Mouse (Mus musculus) heart, embryonic 14.5 days (tissue): Measurements from ENCODE around the gene Gdf9. TPM values are rescaled to one million over a fixed set of nuclear protein-coding genes. Genes with fewer than 3 reads are reported as not detected.

ENCODE experiments used
- ATAC-seq: fragments of 200-750 bp; cut with Nextera tagmentation; 2 replicates; pipeline ENCODE4 v1.8.0; 2017; ENCODE audit warnings: low read depth, moderate TSS enrichment; ENCODE audit not compliant: insufficient number of reproducible peaks, insufficient read depth, low FRiP score
- H3K27ac ChIP-seq, 2 experiments: fragments of 200-500 bp in 1 of 2; fragments of 300-500 bp in 1 of 2; sonication (generic) in 1 of 2; replicated peaks in 1 of 2; 2 replicates each; pipeline ENCODE4 v1.5.1; 2012 to 2014; ENCODE audit warnings: low read depth in 2 of 2, low read length in 2 of 2, control low read depth in 1 of 2, mild to moderate bottlenecking in 1 of 2, mixed read lengths in 1 of 2; ENCODE audit not compliant: control insufficient read depth in 1 of 2, insufficient read depth in 1 of 2
- H3K27me3 ChIP-seq: fragments of 300-500 bp; sonication (generic); 2 replicates; pipeline ENCODE4 v1.6.1; 2014; ENCODE audit warnings: mild to moderate bottlenecking, low read length, control low read depth; ENCODE audit not compliant: control insufficient read depth, insufficient read depth
- H3K36me3 ChIP-seq: fragments of 300-500 bp; sonication (generic); 2 replicates; pipeline ENCODE4 v1.6.1; 2014; ENCODE audit warnings: mild to moderate bottlenecking, control low read depth, low read length, mixed read lengths; ENCODE audit not compliant: control insufficient read depth, insufficient read depth
- H3K4me1 ChIP-seq, 2 experiments: fragments of 200-500 bp in 1 of 2; fragments of 300-500 bp in 1 of 2; sonication (generic) in 1 of 2; 2 replicates each; pipeline ENCODE4 v1.6.1; 2012 to 2014; ENCODE audit warnings: low read length in 2 of 2, control low read depth in 1 of 2, mixed read lengths in 1 of 2; ENCODE audit not compliant: control insufficient read depth in 2 of 2, insufficient read depth in 2 of 2
- H3K4me2 ChIP-seq: fragments of 300-500 bp; sonication (generic); 2 replicates; pipeline ENCODE4 v1.6.1; 2014; ENCODE audit warnings: mild to moderate bottlenecking, low read length
- H3K4me3 ChIP-seq, 2 experiments: fragments of 200-500 bp in 1 of 2; fragments of 300-500 bp in 1 of 2; sonication (generic) in 1 of 2; 2 replicates each; pipeline ENCODE4 v1.5.1; 2012 to 2014; ENCODE audit warnings: low read length in 2 of 2, mild to moderate bottlenecking in 2 of 2, control low read depth in 1 of 2, low read depth in 1 of 2, moderate library complexity in 1 of 2; ENCODE audit not compliant: control insufficient read depth in 1 of 2, insufficient read depth in 1 of 2
- H3K9ac ChIP-seq: fragments of 300-500 bp; sonication (generic); 2 replicates; pipeline ENCODE4 v1.6.1; 2014; ENCODE audit warnings: mild to moderate bottlenecking, low read length
- H3K9me3 ChIP-seq: fragments of 300-500 bp; sonication (generic); 2 replicates; pipeline ENCODE4 v1.6.1; 2016; ENCODE audit warnings: low read length, control low read depth; ENCODE audit not compliant: control insufficient read depth
- WGBS: fragments of 180-500 bp; shearing (Covaris S2); extraction: QIAGEN DNeasy Blood & Tissue Kit; methylation state at CpG from one replicate; pipeline ENCODE4 v1.1.7; 2014; 5-methylcytosine and 5-hydroxymethylcytosine counted together
- polyA plus RNA-seq: library from polyadenylated mRNA; unstranded; fragments of >200 nt; fragmentation: Nextera tagmentation; extraction: Ambion mirVana; gene quantifications from 2 replicates; pipeline ENCODE4 v1.2.1, GENCODE M21; 2014

Gene Gdf9
- polyA plus RNA-seq, 1 experiment from 2014 or later, result 1.7 TPM

DNA sequence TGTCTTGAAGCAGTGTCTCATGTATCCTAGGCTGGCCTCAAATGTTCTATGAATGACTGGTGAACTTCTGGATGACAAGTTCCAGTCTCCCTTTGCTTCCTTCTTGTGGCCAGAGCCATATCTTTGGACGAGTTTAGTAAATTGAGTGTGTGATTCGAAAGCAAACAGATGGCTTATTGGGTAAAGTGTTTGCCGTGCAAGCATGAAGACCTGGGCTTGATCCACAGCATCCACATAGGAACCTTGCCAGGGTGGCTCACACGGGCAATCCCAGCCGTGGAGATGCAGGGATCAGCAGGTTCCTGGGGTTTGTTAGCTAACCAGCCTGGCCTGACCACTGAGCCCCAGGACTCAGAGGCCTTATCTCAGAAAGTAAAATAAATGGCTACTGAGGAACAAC is 22.2 kb downstream of the Gdf9 start:
- no peak overlapping the region for H3K27ac ChIP-seq
- H3K36me3 ChIP-seq, result no peaks in the 10 kb centered on the region
- H3K9me3 ChIP-seq, result no peaks in the 10 kb centered on the region
- no peak for ATAC-seq
- H3K4me1 ChIP-seq, result peaks cover 0 to 4% of the 10 kb centered on the region in 2 experiments; a peak in 2 of 4 replicates
- H3K9ac ChIP-seq, result no peak overlapping the region
- WGBS, result 84% methylated on average over 5 of the region's 5 CpGs
- H3K27me3 ChIP-seq, result no peaks in the 10 kb centered on the region
- H3K4me2 ChIP-seq, result no peak overlapping the region
- H3K4me3 ChIP-seq, result no peak overlapping the region

DNA sequence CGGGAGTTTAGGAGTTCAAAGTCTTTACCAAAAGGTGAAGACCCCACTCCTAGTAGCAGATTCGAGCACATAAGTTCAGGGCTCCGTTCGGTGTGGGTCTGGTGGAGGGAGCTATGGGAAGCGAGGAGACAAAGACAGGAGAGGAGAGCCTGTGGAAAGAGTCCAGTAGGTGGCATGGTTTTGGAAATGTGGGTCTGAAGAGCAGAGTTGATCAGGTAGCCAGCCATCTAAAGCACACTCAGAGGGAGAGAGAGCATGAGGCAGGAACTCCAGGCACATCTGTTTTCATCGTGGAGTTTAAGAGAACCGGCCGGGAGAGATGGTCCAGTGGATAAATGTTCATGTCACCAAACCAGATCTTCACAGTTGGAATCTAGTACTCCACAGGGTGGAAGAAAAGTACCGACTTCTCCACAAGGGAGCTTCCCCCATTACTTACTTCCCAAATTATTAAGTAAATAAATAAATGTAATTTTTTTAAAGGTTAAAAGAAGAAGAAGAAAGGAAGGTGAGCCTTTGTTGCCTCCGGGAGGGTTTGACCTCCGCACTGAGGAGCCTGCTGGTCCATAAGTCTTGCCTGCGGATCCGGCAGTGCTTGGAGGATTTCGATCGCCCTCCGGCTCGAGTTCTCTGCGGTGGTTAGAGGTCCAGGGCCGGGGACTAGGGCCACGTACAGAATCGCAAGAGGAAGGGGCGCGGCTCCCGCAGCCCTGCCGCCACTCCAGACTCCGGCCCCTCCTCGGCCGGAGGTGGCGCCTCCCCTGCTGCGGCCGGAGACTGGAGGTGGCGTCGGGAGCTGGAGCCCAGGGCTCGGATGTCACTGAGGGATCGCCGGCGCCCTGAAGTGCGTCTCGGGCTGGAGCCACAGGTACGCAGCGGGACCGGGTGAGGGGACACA is 25.9 kb downstream of the Gdf9 start, which contains the start of the genes Gm10447 and Shroom1:
Gene Gm10447 (minus strand): TSS at position 637 of the 898 bp plus-strand sequence.
Gene Shroom1 (plus strand): TSS at position 732 of the 898 bp plus-strand sequence.
- Histone ChIP-seq H3K9me3 (no peaks in the 10 kb centered on the region), H3K27ac (peak within 1 kb of the TSS in 1 of 2 experiments; percentile 64; a peak in 2 of 4 replicates), H3K4me3 (peak within 1 kb of the TSS; percentile 61 to 69), H3K4me1 (no peaks in the 10 kb centered on the region), H3K27me3 (peaks cover 8% of the 10 kb centered on the region), H3K36me3 (no peaks in the 10 kb centered on the region), H3K9ac (peak within 1 kb of the TSS; percentile 74), H3K4me2 (peak within 1 kb of the TSS; percentile 93)
- ATAC-seq, result peak; percentile 63
- WGBS, result 2% methylated on average over 42 of the region's 42 CpGs

DNA sequence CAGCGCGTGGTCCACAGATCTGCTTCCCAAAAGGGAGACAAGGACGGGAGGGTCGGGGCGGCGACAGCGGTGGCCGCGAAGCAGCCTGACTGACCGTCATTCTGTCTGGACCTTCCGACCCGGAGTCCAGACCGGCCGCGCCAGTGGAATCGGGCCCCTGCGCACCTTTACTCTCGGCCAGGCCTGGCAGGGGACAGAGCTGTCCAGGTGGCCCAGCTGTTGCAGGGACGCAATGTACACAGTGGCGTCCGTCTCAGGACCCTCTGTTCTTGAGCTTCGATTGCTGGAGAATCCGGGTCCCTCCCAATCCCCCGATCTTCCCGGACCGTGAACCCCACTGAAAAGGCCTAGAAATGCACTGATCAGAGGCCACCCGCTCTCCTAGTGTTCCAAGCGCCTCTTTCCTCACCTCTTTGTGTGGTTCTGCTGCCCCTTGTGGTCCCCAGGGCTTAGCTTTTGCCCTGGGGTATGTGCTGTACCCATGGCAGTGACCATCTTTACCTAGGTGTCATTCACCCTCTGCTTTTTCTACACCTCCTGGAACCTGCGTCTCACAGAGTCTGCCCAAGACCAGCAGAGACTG is 26.6 kb downstream of the Gdf9 start:
- Histone ChIP-seq H3K27ac (peak overlapping the region in 1 of 2 experiments; percentile 64; a peak in 2 of 4 replicates), H3K4me2 (peak overlapping the region; percentile 93)

DNA sequence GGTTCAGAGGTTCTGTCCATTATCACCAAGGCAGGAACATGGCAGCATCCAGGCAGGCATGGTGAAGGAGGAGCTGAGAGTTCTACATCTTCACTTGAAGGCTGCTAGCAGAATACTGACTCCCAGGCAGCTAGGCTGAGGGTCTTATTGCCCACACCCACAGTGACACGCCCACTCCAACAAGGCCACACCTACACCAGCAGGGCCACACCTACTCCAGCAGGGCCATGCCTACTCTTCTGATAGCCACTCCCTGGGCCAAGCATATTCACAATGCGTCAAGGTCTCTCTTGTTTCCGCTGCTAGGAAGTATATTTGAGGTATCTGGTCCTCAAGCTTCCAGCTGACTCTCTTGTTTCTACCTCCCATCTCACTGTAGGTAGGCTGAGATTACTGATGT is 28.2 kb downstream of the Gdf9 start:
- ATAC-seq, result no peak
- Histone ChIP-seq H3K4me3 (no peak overlapping the region), H3K27ac (no peak overlapping the region), H3K27me3 (peaks cover 26% of the 10 kb centered on the region), H3K4me1 (peaks cover 0 to 4% of the 10 kb centered on the region in 2 experiments; a peak in 2 of 4 replicates), H3K9ac (no peak overlapping the region), H3K4me2 (no peak overlapping the region), H3K36me3 (no peaks in the 10 kb centered on the region), H3K9me3 (no peaks in the 10 kb centered on the region)
- 65% methylated on average over 3 of the region's 3 CpGs for WGBS

More for the DNA sequence above, 26.6 kb downstream of the Gdf9 start:
- Histone ChIP-seq H3K36me3 (no peaks in the 10 kb centered on the region), H3K9me3 (no peaks in the 10 kb centered on the region), H3K27me3 (peaks cover 16% of the 10 kb centered on the region), H3K4me1 (no peaks in the 10 kb centered on the region), H3K9ac (peak overlapping the region; percentile 74), H3K4me3 (peak overlapping the region; percentile 61 to 69)
- 9% methylated on average over 29 of the region's 29 CpGs for WGBS
- ATAC-seq, result 0 out of 2 replicates have a peak, but pooled peaks have one; percentile 18

DNA sequence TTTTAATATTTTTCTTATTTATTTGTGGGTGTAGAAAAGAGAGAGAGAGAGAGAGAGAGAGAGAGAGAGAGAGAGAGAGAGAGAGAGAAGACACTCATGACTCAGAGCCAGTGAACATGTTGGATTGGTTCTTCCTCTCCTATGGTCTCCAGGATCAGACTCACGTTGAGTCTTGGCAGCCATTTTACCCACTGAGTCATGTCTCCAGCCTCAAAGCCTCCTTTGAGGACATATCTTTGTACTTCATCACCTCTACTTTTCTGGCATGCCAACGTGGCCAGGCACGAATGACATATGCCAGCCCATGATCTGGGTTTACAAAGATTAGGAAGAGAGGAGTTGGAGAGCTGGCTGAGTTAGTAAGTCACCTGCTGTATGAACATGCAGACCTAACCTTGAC is 29.4 kb downstream of the Gdf9 start:
- Histone ChIP-seq H3K4me1 (peaks cover 0 to 5% of the 10 kb centered on the region in 2 experiments; a peak in 2 of 4 replicates), H3K27ac (no peak overlapping the region), H3K36me3 (no peaks in the 10 kb centered on the region), H3K9ac (no peak overlapping the region), H3K4me3 (no peak overlapping the region), H3K4me2 (no peak overlapping the region), H3K9me3 (no peaks in the 10 kb centered on the region), H3K27me3 (peaks cover 37% of the 10 kb centered on the region)
- no peak for ATAC-seq
- WGBS, result 59% methylated on average over 3 of the region's 3 CpGs

DNA sequence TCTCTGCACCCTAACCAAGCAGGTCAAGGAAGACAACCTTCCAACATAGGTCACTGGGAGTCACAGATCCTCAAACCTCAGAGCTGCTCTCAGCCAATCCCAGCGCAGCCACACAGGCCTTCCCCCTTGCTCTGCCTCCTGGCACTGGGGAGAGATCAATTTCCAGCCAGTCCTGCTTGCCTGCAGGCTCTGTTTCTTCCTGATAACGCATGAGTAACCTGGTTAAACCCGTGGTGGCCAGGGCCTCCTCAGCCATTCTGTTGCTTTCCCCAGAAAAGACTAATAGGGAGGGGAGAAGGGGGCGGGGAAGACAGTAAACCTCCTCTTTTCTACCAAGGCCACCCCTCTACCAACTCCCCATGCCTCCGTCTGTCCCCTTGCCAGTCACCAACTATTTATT is 30.9 kb downstream of the Gdf9 start:
- Histone ChIP-seq H3K36me3 (no peaks in the 10 kb centered on the region), H3K4me1 (peaks cover under 1 to 11% of the 10 kb centered on the region in 2 experiments; a peak in 2 of 4 replicates), H3K27me3 (peaks cover 47% of the 10 kb centered on the region), H3K9me3 (no peaks in the 10 kb centered on the region), H3K4me2 (no peak overlapping the region), H3K4me3 (no peak overlapping the region), H3K27ac (no peak overlapping the region), H3K9ac (no peak overlapping the region)
- 34% methylated on average over 5 of the region's 5 CpGs for WGBS
- no peak for ATAC-seq

DNA sequence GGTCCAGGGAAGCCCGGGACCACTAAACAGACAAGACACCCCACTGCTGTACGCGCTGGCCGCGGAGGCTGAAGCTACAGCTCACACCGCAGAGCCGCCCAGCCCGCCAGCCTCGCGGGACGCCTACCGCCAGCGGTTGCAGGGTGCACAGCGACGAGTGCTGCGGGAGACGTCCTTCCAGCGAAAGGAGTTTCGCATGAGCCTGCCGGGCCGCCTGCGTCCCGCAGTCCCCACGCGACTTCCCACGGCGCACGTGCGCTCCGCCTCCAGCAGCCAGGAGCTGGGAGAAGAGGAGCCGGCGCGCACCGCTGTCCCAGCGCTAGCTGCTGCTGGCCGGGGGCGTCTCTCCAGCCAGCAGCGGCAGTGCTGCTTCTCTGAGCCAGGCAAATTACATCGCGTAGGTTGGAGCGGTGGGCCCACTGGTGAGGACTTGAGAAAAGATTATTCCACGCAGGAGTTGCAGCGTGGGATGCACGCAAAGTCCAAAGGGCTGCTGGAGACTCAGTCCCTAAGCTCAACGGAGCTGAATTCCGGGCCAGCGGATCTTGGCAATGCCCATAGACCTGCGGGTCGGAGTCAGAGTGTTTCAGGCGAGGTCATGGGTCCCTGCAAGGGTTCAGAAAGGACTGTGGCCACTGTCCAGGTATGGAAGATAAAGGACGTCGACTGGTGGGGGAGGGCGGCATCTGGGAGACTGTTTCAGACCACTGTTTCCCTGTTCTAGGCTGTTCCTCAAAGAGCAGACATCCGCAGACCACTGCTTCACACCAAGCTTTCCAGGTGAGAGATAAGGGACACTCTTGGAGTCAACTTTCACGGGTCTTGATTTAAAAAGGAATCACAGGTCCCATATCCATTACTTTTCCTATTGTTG is 33.0 kb downstream of the Gdf9 start:
- H3K4me1 ChIP-seq, result peaks cover 3 to 13% of the 10 kb centered on the region in 2 experiments; a peak in 2 of 4 replicates
- no peak overlapping the region for H3K27ac ChIP-seq
- H3K4me2 ChIP-seq, result peak overlapping the region; percentile 87
- no peak for ATAC-seq
- H3K27me3 ChIP-seq, result peaks cover 55% of the 10 kb centered on the region
- 8% methylated on average over 55 of the region's 55 CpGs for WGBS
- H3K36me3 ChIP-seq, result no peaks in the 10 kb centered on the region
- peak overlapping the region; percentile 56 for H3K9ac ChIP-seq
- no peaks in the 10 kb centered on the region for H3K9me3 ChIP-seq
- peak overlapping the region; percentile 38 to 43 for H3K4me3 ChIP-seq
